Mouse (Mus musculus): Measurements from ENCODE around the gene Pard3b.

DNA sequence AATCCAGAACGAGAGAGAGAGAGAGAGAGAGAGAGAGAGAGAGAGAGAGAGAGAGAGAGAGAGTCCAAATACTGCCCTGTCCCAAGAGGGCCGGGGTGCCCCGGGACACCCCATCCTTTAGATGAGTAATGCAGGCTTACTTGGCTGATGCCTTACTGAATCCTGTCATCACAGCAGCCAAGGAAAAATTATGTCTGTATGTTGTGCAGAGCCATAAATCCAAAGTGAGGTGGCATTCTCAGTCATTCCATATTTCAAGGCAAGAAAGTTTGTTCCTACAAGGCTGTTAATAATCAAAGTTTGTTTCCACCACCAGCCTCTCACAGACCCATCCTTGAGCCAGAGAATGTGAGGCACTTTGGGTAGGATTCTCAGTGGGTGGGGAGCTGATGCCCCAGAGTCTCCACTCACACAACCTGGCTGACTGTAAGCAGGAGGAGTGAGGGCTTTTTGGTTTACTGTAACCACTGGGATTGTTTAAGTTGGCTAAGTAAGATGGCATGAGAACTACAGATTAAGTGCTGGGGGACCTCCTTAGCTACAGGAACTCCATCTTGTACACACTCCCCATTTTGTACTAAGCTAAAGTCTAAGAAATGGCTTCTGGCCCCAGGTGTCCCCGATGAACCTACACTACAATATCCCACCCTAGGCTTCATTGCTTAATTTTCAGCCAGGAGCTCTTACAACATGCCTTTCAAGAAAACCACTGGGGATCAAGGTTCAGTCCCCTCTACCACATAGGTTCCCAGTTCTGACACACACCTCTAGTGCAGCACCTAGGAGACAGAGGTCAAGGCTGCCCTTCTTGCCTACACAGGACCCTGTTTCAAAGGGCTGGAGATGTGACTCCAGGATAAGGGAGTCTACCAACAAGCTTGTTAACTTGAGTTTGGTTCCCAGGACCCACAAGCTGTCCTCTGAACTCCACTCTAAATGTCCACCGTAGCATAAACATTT is 1027.4 kb downstream of the Pard3b start:
- TF ChIP-seq POLR2A (IDR thresholded peaks at IDR 0.05; ENCODE audit: insufficient read depth, low read depth, low read length) (no peak), CTCF (IDR thresholded peaks at IDR 0.05; ENCODE audit: insufficient read depth, low read depth, low read length) (no peak)
